Mouse (Mus musculus): ENCODE data around the gene Nbea. TPM values are rescaled to one million over a fixed set of nuclear protein-coding genes. Genes with fewer than 3 reads are reported as not detected.

Nbea gene
- total RNA-seq, 2 experiments from 2014 or later, result 197 to 205 TPM

DNA sequence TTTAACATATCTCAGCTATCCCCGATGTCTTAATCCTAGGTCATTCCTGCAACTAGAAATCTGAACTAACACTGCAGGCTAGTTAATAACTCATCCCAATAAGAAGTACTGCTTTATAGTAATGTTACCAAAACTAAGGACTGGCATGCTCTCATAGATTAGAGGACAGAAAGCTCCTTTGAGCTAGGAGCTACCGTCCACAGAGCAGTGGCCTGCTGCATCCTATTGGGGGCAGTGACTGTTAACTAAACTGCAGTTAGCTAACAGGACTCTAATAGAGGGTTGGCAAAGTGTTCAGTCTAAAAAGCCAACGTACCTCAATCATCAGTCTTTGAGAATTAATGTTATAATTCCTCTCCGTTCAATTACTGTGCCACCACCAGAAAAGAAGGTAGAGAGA is 348.3 kb downstream of the Nbea start:
- no peak for DNase-seq (ENCODE audit: low spot score in 2 of 2)

DNA sequence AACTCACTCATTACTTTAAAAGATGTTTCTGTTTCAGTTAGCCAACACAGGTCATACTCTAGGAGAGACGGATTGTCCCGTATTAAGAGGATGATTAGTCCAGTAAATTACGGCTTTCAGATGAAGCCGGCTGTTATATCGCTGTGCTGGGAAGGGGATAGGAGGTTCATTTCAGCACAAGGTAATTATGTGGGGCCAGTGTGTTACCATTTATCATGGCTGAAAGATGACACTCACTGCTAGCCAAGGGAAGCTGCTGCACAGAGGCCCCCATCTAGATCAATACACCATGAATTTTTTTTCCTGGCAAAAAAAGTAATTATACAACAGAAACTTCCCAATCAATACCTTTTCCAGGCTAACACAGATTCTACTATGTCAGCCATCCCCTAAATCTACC is 353.3 kb downstream of the Nbea start:
- no peak for DNase-seq (ENCODE audit: low spot score in 2 of 2)

DNA sequence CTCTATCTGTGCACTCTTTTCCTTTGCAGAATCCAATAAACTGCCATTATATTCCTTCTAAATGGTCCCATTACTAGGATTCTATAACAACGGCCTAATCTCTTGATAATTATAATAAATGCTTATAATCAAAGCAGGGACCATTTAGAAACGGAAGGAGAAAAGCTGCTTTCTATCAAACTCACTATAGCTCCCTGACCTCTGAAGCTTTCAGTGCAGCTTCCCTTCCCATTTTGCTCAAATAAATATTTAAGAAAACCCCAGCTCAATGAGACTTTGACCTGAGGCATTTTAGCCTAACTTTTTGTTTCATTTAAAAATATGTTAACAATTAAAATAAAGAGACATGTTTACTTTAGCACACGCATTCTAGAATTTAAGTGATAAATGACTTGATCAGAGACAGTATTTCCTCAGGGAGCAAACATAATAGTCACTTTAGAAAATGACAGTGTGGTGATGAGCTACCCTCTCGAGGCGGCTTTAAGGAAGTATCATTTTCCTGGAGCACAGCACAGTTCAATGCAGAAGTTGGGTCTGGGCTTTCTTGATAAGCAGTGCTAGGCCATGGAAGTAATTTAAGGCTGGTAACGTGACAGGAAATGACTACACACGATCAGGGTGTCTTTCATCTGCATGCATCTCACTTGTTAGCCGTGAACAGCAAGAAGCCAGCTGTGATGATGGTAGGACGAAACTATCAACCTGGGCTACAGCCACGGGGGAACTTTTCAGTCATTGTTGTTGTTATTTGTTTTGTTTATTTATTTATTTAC is 354.8 kb downstream of the Nbea start:
- DNase-seq (ENCODE audit: low spot score in 2 of 2), result no peak

- DNase-seq (ENCODE audit: low spot score in 2 of 2), result no peak
Measured at GRCm38 (mm10) chr3:55824864-55825263, 358.6 kb downstream of the Nbea start.

DNA sequence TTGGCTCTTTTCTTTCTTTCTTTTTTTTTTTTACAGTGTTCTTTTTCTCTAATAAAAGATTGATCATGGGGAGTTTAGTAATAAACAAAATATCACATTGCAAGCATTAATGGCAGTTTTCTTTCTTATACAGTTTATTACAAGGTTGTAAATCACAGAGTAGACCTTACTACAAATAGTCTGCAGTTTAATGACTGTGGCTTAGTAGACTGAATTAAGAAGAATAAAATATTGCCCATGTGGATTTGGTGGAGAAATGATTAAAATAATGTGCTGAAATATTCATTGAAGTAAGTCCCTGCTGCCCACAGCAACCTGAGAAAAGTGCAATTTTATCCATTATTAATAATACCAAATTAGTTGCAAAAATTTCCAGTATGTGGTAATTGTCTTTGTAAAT is 363.9 kb downstream of the Nbea start:
- no peak for DNase-seq (ENCODE audit: low spot score in 2 of 2)

DNA sequence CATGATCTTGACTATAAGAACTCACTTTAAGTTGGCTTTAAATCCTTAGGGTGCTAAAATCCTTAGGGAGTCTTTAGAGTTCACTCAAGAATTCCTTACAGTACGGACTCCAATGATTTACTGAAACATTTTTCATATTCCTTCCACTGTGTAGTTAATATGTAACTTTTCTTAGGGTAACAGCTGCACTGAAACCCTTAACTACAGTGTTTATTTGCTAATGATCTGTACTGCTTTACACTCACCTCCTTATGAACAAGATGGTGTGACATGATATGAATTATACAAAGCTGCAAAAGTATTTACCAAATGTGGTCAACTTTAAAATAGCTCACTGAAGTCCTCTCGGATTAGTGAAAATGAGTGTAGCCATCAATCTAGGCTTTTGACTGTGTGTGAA is 365.4 kb downstream of the Nbea start:
- DNase-seq (ENCODE audit: low spot score in 2 of 2), result no peak

- no peak for DNase-seq (ENCODE audit: low spot score in 2 of 2)
Measured at GRCm38 (mm10) chr3:55816638-55817375, 366.7 kb downstream of the Nbea start.

DNA sequence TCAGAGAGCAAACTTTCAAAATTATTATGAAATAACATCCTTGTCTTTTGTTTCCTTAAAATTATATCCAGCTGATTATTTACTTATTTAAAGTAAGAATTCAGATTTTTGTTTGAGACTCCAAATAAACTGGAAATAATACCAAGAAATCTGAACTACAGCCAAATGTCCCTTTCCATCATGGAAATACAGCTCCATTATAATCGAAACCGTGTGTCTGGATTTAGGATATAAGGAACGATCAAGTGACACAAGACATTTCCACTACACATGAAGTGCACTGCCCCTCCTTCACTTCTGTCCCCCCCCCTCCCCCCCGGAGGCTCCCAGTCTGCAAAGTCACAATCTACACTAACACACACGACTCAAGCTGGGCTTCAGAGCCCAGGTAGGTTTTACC is 367.4 kb downstream of the Nbea start:
- DNase-seq (ENCODE audit: low spot score in 2 of 2), result no peak

- DNase-seq (ENCODE audit: low spot score in 2 of 2), result no peak
Measured at GRCm38 (mm10) chr3:55814993-55815625, 368.4 kb downstream of the Nbea start.

- DNase-seq (ENCODE audit: low spot score in 2 of 2), result no peak
Measured at GRCm38 (mm10) chr3:55794768-55795167, 388.7 kb downstream of the Nbea start.

DNA sequence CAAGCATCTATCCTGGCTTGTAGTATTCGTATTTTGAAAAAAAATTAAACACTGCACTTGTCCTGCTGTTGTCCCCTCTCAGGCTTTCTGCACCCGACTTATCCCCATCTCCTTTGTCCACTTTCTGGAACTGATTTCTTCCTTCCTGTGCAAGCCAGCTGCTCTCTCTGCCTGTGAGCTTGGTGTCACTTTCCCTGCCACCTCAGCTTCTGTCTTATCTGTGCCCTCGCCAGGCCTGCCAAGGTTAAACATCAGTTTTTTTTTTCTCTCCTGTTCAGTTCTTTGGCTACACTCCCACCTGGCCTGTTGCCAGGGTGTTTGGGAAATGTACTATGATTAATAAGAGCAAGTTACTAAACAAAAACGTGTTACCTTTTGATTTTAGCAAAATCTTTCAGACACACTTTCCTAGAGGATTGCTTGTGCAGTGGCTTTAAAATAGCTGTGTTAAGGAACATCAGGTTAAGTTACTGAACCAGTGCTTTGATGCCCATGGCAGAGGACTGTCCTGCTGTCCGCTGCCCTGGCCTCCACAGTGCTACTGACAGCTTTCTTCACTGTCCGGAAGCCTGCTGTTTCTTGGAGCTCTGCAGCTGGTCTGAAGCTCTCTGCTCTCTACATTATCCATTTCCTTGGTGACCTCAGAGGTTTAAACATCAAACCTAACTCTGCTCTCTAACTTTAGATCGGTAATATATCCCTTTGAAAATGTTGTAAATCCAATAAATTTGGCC is 389.5 kb downstream of the Nbea start:
- DNase-seq (ENCODE audit: low spot score in 2 of 2), result peak in 1 of 2 experiments; percentile 42

DNA sequence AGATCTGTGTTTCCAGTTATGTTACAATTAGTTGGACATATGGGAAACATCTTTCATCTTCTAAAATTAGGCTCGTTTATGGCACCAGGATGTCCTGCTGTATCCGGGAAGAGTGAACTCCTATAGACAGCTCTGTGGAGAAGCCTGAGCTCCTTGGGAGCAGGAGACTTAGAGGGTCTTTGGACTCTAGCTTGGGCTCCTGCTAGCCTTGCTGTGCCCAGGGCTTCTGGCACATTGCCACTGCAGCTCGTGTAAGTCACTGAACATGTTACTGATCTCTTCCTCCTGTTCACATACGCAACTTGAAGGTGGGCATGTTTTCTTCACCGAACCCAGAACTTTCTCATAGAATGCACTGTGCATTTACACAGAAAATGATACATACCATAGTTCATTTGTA is 391.2 kb downstream of the Nbea start:
- DNase-seq (ENCODE audit: low spot score in 2 of 2), result no peak

DNA sequence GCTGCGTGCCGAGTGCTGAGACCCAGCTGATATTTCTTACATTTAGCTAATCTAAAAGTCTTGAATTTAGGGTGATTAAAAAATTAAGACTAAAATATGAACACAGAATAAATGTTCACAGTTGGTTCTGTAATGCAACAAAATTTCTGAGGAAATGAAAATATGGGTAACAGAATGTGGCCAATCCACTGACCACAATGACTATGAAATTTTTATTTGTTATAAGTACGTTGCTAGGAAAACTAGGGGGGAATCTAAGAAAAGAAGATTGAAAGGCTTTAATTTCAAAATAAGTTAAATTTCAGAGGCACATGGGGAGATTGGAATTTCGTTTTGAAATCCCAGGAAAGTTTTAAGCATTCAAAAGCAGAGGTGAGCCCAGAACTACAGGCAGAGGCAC is 392.9 kb downstream of the Nbea start:
- DNase-seq (ENCODE audit: low spot score in 2 of 2), result no peak

DNA sequence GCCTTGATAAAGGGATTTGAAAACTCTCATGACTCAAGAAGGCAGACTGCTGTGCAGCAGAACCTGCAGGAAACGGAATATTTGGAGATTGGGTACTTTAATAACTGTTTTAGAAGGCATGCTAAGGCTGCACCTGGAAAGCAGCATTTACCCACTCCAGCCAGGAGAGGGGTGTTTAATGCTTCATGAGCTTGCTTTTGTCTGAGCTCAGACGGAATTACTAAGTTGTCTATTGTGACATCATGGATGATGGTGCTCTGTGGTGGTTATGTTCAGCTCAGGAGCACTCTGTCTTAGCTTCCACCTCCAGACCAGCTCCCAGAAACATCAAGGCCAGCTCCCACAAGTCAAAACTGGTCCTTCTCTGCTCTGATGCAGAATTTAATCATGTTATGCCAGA is 393.6 kb downstream of the Nbea start:
- no peak for DNase-seq (ENCODE audit: low spot score in 2 of 2)

- DNase-seq (ENCODE audit: low spot score in 2 of 2), result no peak
Measured at GRCm38 (mm10) chr3:55788621-55789201, 394.8 kb downstream of the Nbea start.

DNA sequence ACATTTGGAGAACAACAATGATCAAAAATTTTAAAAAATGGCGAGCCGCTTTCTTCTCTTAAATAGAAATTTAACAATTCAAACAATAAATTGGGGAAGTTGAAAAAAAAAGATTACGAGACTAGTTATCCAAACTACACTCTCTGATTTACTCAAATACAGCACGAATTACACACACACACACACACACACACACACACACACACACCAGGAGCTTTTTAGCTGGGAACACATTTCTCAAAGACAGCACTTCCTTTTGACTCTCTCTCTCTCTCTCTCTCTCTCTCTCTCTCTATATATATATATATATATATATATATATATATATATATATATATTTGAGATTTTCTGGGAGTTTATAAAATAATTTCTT is 395.3 kb downstream of the Nbea start:
- no peak for DNase-seq (ENCODE audit: low spot score in 2 of 2)

DNA sequence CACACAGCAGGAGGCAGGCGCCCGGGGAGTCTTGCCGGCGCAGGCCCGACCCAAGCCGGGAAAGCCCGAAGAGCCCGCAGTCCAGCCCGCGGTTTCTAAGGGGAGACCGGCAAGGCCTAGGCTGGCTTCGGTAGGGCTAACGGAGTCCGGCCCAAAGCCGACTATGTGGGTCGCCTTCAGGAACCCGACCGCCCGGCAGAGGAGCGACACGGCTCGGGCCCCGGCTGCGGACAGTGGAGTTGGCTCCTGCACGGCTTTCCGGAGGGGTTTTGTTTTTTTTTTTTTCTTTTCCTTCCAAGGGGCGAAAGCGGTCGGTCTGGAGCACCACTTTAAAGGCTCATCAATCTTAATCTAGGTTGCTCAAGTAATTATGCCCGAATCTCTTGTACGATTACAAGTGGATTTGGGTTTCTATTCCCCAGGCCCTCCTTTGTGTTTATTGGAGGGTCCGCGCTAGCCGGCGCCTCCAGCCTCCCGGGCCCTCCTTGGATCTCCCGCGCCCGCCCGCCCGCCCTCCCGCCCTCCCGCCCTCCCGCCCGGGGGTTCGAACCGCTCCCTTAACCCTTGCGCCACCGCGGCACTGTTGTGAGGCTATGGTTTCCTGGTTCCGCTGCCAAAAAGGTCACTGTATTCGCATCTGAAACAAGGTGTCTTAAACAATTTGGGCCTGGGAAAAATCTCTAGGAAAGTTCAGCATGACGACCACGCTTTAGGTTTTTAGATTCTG is 395.9 kb downstream of the Nbea start:
- DNase-seq (ENCODE audit: low spot score in 2 of 2), result peak; percentile 45 to 46

- DNase-seq (ENCODE audit: low spot score in 2 of 2), result no peak
Measured at GRCm38 (mm10) chr3:55786835-55787486, 396.5 kb downstream of the Nbea start.

- peak in 1 of 2 experiments; percentile 8 for DNase-seq (ENCODE audit: low spot score in 2 of 2)
Measured at GRCm38 (mm10) chr3:55785981-55786725, 397.3 kb downstream of the Nbea start.
